Mouse (Mus musculus): ENCODE data around the gene Tagln3. TPM values are rescaled to one million over a fixed set of nuclear protein-coding genes. Genes with fewer than 3 reads are reported as not detected.

Tagln3 gene
- polyA plus RNA-seq (2012; ENCODE audit: insufficient read depth, low replicate concordance) = not detected in 2 replicates

GRCm38 (mm10) chr16:45724061-45724741 is at the start of gene Tagln3:
Gene Tagln3 (minus strand): TSS chr16:45724608.
- Histone ChIP-seq H3K4me1 (peaks cover 15% of the 10 kb centered on the region), H3K36me3 (replicated peaks; ENCODE audit: low read length) (peaks cover 13% of the 10 kb centered on the region), H3K4me3 (replicated peaks) (peak within 1 kb of the TSS; percentile 82), H3K9me3 (no peaks in the 10 kb centered on the region), H3K27me3 (replicated peaks) (peaks cover 49% of the 10 kb centered on the region)
- TF ChIP-seq GATA1 (IDR thresholded peaks at IDR 0.05; ENCODE audit: borderline replicate concordance, low read length) (no peak), FLI1 (IDR thresholded peaks at IDR 0.05; ENCODE audit: low read length) (no peak)

DNA sequence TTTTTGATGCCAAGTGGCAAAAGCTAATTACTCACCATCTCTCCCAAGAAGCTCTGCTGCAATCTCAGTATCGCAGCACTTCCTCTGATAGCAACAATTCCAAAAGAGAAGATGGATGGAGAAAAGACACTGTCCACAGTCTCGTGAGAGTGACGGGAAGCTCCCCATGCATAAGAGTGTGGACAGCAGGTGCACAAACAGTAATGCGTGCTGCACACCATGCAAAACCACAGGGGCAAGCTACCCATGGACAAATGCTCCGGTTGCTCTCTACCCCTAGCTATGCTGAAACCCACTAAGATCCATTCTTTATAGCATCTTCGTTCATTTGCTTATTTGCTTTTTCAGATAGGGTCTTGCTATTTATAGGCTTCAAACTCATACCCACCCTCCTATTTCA is 46.5 kb upstream of the Tagln3 start:
- Histone ChIP-seq H3K36me3 (replicated peaks; ENCODE audit: low read length) (no peaks in the 10 kb centered on the region), H3K9me3 (no peaks in the 10 kb centered on the region), H3K27me3 (replicated peaks) (no peaks in the 10 kb centered on the region), H3K4me3 (replicated peaks) (no peak overlapping the region), H3K4me1 (no peaks in the 10 kb centered on the region)
- no peak for TF ChIP-seq GATA1 (IDR thresholded peaks at IDR 0.05; ENCODE audit: borderline replicate concordance, low read length)
- no peak for TF ChIP-seq FLI1 (IDR thresholded peaks at IDR 0.05; ENCODE audit: low read length)

- no peaks in the 10 kb centered on the region for H3K4me1 ChIP-seq
- no peak overlapping the region for H3K4me3 ChIP-seq (replicated peaks)
- no peaks in the 10 kb centered on the region for H3K27me3 ChIP-seq (replicated peaks)
- H3K9me3 ChIP-seq = no peaks in the 10 kb centered on the region
- TF ChIP-seq GATA1 (IDR thresholded peaks at IDR 0.05; ENCODE audit: borderline replicate concordance, low read length) = no peak
- TF ChIP-seq FLI1 (IDR thresholded peaks at IDR 0.05; ENCODE audit: low read length) = no peak
- no peaks in the 10 kb centered on the region for H3K36me3 ChIP-seq (replicated peaks; ENCODE audit: low read length)
Observed at GRCm38 (mm10) chr16:45767853-45768640, 43.6 kb upstream of the Tagln3 start.

DNA sequence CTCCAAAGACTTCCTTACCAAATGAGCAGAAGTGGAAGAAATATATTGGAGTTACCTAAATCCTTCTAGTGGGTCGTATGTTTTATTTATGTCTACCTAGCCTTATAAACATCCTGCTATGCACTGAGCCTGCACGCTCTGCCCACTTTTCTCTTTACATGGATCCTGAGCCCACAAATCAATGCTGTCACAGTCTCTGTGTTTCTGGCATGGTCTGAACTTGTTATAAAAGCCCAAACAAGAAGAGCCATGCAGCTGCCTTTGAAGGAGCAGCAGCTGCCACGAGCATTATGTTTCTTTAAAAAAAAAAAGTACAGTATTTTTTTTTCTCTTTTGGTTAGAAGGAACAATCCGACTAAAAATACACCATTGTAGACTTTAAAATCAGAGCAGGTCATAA is 43.0 kb upstream of the Tagln3 start:
- Histone ChIP-seq H3K9me3 (no peaks in the 10 kb centered on the region), H3K27me3 (replicated peaks) (no peaks in the 10 kb centered on the region), H3K4me3 (replicated peaks) (no peak overlapping the region), H3K4me1 (no peaks in the 10 kb centered on the region), H3K36me3 (replicated peaks; ENCODE audit: low read length) (no peaks in the 10 kb centered on the region)
- TF ChIP-seq GATA1 (IDR thresholded peaks at IDR 0.05; ENCODE audit: borderline replicate concordance, low read length) = no peak
- no peak for TF ChIP-seq FLI1 (IDR thresholded peaks at IDR 0.05; ENCODE audit: low read length)

GRCm38 (mm10) chr16:45765801-45766494 is 41.5 kb upstream of the Tagln3 start:
- H3K4me3 ChIP-seq (replicated peaks) = no peak overlapping the region
- H3K4me1 ChIP-seq = no peaks in the 10 kb centered on the region
- TF ChIP-seq GATA1 (IDR thresholded peaks at IDR 0.05; ENCODE audit: borderline replicate concordance, low read length) = no peak
- TF ChIP-seq FLI1 (IDR thresholded peaks at IDR 0.05; ENCODE audit: low read length) = no peak
- no peaks in the 10 kb centered on the region for H3K9me3 ChIP-seq
- no peaks in the 10 kb centered on the region for H3K27me3 ChIP-seq (replicated peaks)
- no peaks in the 10 kb centered on the region for H3K36me3 ChIP-seq (replicated peaks; ENCODE audit: low read length)

GRCm38 (mm10) chr16:45765102-45765501 is 40.7 kb upstream of the Tagln3 start:
- Histone ChIP-seq H3K9me3 (no peaks in the 10 kb centered on the region), H3K27me3 (replicated peaks) (no peaks in the 10 kb centered on the region)
- TF ChIP-seq GATA1 (IDR thresholded peaks at IDR 0.05; ENCODE audit: borderline replicate concordance, low read length) (no peak), FLI1 (IDR thresholded peaks at IDR 0.05; ENCODE audit: low read length) (no peak)

DNA sequence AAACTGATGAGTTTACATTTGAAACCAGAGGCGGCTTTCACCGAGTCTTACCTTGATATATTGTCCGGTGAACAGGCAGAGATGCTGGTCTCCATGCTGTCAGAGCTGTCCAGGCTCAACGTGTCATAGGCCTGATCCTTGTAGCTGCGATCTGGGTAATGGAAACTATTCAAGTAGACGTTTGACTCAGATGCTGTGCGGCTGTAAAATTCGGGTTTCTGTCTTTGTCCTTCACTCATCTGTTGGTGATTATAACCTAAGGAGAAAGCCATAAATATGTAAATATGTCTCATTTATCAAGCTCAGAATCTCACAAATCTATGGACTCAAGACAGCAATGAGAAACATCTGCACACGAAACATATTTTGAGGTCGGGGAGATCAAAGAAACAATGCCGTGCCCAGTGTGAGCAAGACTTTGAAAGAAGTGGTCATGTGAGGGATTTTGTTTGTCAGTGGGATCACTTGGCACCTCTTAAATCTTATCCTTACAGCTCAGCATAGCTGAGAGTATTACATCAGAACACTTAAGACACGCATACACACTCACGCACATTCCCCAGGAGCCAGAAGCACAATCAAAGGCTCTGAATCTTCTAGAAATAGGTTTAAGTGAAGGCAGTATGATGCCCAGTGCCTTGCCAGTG is 38.6 kb upstream of the Tagln3 start:
- H3K36me3 ChIP-seq (replicated peaks; ENCODE audit: low read length) = no peaks in the 10 kb centered on the region
- no peaks in the 10 kb centered on the region; the same call in 1 of the 2 replicates for H3K4me1 ChIP-seq
- no peak overlapping the region for H3K4me3 ChIP-seq (replicated peaks)
- no peaks in the 10 kb centered on the region for H3K27me3 ChIP-seq (replicated peaks)
- no peaks in the 10 kb centered on the region for H3K9me3 ChIP-seq
- TF ChIP-seq FLI1 (IDR thresholded peaks at IDR 0.05; ENCODE audit: low read length) (no peak), GATA1 (IDR thresholded peaks at IDR 0.05; ENCODE audit: borderline replicate concordance, low read length) (no peak)

More at GRCm38 (mm10) chr16:45765102-45765501, 40.7 kb upstream of the Tagln3 start:
- Histone ChIP-seq H3K4me1 (no peaks in the 10 kb centered on the region), H3K4me3 (replicated peaks) (no peak overlapping the region), H3K36me3 (replicated peaks; ENCODE audit: low read length) (no peaks in the 10 kb centered on the region)

DNA sequence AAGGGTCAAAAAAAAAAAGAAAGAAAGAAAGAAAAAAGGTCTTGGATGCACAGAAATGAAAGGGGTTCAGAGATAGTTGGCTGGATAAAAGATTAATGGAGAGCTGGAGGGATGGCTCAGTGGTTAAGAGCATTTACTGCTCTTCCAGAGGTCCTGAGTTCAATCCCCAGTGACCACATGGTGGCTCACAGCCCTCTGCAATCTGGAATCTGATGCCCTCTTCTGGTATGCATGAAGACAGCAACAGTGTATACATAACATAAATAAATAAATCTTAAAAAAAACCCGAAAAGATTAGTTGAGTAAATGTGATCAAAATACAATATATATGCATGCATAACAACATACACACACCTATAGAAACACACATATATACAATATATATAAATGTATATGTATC is 37.0 kb upstream of the Tagln3 start:
- Histone ChIP-seq H3K36me3 (replicated peaks; ENCODE audit: low read length) (no peaks in the 10 kb centered on the region), H3K4me3 (replicated peaks) (no peak overlapping the region), H3K9me3 (no peaks in the 10 kb centered on the region), H3K27me3 (replicated peaks) (no peaks in the 10 kb centered on the region), H3K4me1 (peaks cover 7% of the 10 kb centered on the region; the same call in 1 of the 2 replicates)
- TF ChIP-seq GATA1 (IDR thresholded peaks at IDR 0.05; ENCODE audit: borderline replicate concordance, low read length) (no peak), FLI1 (IDR thresholded peaks at IDR 0.05; ENCODE audit: low read length) (no peak)

DNA sequence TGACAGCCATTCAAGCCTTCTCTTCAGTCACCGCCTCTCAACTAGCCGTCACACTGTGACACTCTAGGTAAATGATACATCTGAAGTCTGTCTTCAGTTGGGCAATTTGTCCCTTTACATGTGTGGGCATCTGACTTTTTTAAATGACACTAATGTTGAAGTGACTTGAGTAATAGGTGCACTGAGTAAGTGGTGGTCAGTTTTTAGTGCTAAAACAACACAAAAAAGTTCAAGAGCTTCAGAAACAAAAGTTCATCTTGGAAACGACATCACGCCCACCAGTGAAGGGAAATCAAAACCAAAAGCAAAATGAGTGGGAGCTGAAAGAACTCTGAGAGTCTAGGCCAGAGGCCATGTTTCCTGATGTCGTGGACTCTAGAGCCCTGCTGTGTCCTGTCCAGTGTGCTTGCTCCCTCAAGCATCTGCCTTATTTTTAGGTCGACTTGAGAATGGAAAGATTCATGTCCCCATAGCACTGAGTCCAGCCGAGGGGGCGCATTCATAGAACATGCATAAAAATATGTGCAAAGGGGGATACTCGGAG is 34.4 kb upstream of the Tagln3 start:
- no peaks in the 10 kb centered on the region for H3K9me3 ChIP-seq
- no peak overlapping the region for H3K4me3 ChIP-seq (replicated peaks)
- H3K4me1 ChIP-seq = peaks cover 7% of the 10 kb centered on the region; the same call in 1 of the 2 replicates
- H3K27me3 ChIP-seq (replicated peaks) = no peaks in the 10 kb centered on the region
- no peaks in the 10 kb centered on the region for H3K36me3 ChIP-seq (replicated peaks; ENCODE audit: low read length)
- no peak for TF ChIP-seq FLI1 (IDR thresholded peaks at IDR 0.05; ENCODE audit: low read length)
- TF ChIP-seq GATA1 (IDR thresholded peaks at IDR 0.05; ENCODE audit: borderline replicate concordance, low read length) = no peak
